Mouse (Mus musculus) spleen, adult 2 months (tissue): ENCODE data around the gene Rab7.

Source experiments
- CTCF ChIP-seq: fragments of 200-500 bp; IDR thresholded peaks from 2 replicates; pipeline ENCODE4 v1.5.1; 2011; ENCODE audit warnings: mild to moderate bottlenecking, inconsistent platforms; ENCODE audit not compliant: insufficient read depth, insufficient read length, insufficient replicate concordance; ENCODE audit errors: extremely low read depth
- POLR2A ChIP-seq: fragments of 200-500 bp; IDR thresholded peaks from 2 replicates; pipeline ENCODE4 v1.6.1; 2011; ENCODE audit warnings: low read depth, low read length, inconsistent platforms

DNA sequence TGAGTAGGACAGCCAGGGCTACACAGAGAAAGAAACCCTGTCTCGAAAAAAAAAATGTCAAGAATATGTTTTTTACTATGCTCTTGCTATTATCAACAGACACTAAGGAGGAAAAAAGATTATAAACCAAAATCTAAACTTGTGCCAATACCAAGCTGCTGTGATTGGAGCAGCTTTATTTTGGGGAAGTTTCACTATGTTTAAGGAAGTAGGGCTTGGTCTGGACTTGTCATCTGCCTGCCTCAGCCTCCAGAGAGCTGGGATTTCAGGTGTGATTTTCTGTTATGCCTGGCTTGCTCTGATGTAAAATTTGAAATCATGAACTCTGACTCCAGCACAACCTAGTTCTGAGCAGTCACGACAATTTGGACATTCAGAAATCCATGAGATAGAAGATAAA is 14.6 kb downstream of the Rab7 start:
- TF ChIP-seq POLR2A (no peak), CTCF (no peak)
